Mouse (Mus musculus) lung, embryonic 16.5 days (tissue): Measurements from ENCODE around the gene Sgms1. TPM values are rescaled to one million over a fixed set of nuclear protein-coding genes. Genes with fewer than 3 reads are reported as not detected.
"Not testable (repeated sequence)": the region's sequence is repeated elsewhere in the genome, so short reads cannot be mapped to it uniquely, and the experiment has no call there.

ENCODE experiments used
- ATAC-seq: fragments of 200-750 bp; cut with Nextera tagmentation; 2 replicates; pipeline ENCODE4 v1.8.0; 2017; ENCODE audit warnings: low read depth, mild to moderate bottlenecking, moderate library complexity
- H3K27ac ChIP-seq: fragments of 300-500 bp; sonication (generic); 2 replicates; pipeline ENCODE4 v1.5.1; 2014; ENCODE audit warnings: mild to moderate bottlenecking, control low read depth, low read length
- H3K27me3 ChIP-seq: fragments of 300-500 bp; sonication (generic); 2 replicates; pipeline ENCODE4 v1.6.1; 2014; ENCODE audit warnings: low read depth, low read length, mixed read lengths; ENCODE audit not compliant: control insufficient read depth, insufficient read depth
- H3K36me3 ChIP-seq: fragments of 300-500 bp; sonication (generic); 2 replicates; pipeline ENCODE4 v1.6.1; 2014; ENCODE audit warnings: low read length; ENCODE audit not compliant: control insufficient read depth, insufficient read depth
- H3K4me1 ChIP-seq: fragments of 300-500 bp; sonication (generic); replicated peaks from 2 replicates; pipeline ENCODE4 v1.6.1; 2014; ENCODE audit warnings: low read length, mixed read lengths; ENCODE audit not compliant: control insufficient read depth, insufficient read depth
- H3K4me2 ChIP-seq: fragments of 300-500 bp; sonication (generic); 2 replicates; pipeline ENCODE4 v1.6.1; 2014; ENCODE audit warnings: low read depth, low read length, control low read depth
- H3K4me3 ChIP-seq: fragments of 300-500 bp; sonication (generic); 2 replicates; pipeline ENCODE4 v1.5.1; 2014; ENCODE audit warnings: mild to moderate bottlenecking, low read length, control low read depth
- H3K9ac ChIP-seq: fragments of 300-500 bp; sonication (generic); 2 replicates; pipeline ENCODE4 v1.6.1; 2014; ENCODE audit warnings: low read length, control low read depth
- H3K9me3 ChIP-seq: fragments of 300-500 bp; sonication (generic); 2 replicates; pipeline ENCODE4 v1.6.1; 2016; ENCODE audit warnings: low read length; ENCODE audit not compliant: control insufficient read depth
- WGBS: fragments of 180-500 bp; shearing (Covaris S2); extraction: QIAGEN DNeasy Blood & Tissue Kit; methylation state at CpG from one replicate; pipeline ENCODE4 v1.1.7; 2014; 5-methylcytosine and 5-hydroxymethylcytosine counted together
- polyA plus RNA-seq: library from polyadenylated mRNA; unstranded; fragments of >200 nt; fragmentation: Nextera tagmentation; extraction: Ambion mirVana; gene quantifications from 2 replicates; pipeline ENCODE4 v1.2.1, GENCODE M21; 2015

Sgms1 gene
- polyA plus RNA-seq, 1 experiment from 2014 or later: 63.3 TPM

DNA sequence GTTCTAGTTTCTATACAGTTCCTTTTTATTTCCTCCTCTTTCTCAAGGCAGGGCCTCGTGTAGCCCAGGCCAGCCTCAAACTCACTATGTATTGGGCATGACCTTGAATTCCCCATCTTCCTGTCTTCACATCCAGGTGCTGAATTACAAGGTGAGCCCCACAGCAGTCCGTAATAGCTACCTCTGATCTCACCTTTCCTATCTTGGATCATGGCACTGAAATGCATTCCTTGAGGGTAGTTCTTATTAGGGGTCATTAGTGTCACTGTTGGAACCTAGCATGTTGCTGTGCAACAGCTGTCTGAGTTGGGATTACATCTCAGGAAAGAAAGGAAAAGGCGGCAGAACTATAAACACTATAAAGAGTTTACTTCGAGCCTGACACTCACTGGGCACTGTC lies 25.9 kb downstream of the Sgms1 start:
- WGBS: 79% methylated on average over 4 of the region's 4 CpGs
- H3K9ac ChIP-seq: no peak overlapping the region
- peaks cover 7% of the 10 kb centered on the region for H3K4me1 ChIP-seq

DNA sequence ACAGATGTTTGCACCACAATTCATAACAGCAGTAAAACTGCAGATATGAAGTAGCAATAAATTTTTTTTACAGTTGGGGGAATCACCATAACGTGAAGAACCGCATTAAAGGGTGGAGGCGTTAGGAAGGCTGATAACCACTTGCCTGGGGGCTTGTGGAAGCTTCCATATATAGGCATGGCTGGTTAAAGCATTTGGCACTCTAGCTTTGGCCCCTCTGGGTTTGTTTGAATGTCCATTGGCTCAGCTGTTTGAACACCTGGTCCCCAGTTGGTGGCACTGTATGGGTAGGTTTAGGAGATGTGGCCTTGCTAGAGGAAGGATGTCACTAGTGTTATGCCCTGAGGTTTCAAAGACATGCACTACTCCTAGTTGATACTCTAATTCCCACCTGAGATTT lies 27.0 kb downstream of the Sgms1 start:
- Histone ChIP-seq H3K36me3 (no peaks in the 10 kb centered on the region), H3K27ac (no peak overlapping the region), H3K9me3 (no peaks in the 10 kb centered on the region), H3K27me3 (no peaks in the 10 kb centered on the region), H3K4me3 (no peak overlapping the region), H3K4me1 (peaks cover 9% of the 10 kb centered on the region), H3K4me2 (no peak overlapping the region), H3K9ac (no peak overlapping the region)
- 67% methylated on average over 3 of the region's 3 CpGs for WGBS
- ATAC-seq: no peak

More for the DNA sequence above, 25.9 kb downstream of the Sgms1 start:
- Histone ChIP-seq H3K36me3 (no peaks in the 10 kb centered on the region), H3K4me3 (no peak overlapping the region), H3K4me2 (no peak overlapping the region), H3K27me3 (no peaks in the 10 kb centered on the region), H3K9me3 (no peaks in the 10 kb centered on the region), H3K27ac (no peak overlapping the region)
- ATAC-seq: no peak

DNA sequence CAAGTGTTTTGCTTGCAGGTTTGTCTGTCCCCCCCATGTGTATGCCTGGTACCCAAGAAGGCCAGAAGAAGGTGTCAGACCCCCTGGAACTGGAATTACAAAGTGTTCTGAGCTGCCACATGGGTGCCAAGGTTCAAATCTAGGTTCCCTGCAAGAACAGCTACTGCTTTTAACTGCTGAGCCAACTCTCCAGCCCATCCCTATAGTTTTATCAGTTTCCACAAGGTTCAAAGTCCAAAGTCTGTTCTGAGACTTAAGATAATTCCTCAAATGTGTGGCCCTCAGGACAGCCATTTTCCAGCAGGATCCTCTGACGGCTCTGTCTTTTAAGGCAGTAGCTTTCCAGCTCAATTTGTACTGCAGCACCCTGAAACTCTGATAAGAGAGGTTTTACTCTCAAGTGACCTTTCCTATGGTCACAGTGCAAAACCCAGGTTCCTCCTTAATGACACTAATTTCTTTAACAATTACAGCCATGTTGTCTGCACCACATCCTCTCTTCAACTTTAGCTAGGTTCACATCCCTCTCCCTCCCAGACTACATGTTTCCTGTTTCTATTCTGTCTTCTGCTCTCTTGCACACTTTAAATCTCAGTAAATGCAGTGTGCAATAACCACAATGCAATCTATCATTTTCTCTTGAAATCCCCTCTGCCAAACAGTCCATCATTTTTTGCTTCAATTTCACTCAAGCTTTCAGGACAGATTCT lies 28.4 kb downstream of the Sgms1 start:
- H3K4me1 ChIP-seq: peaks cover 11% of the 10 kb centered on the region
- H3K9ac ChIP-seq: no peak overlapping the region
- H3K4me3 ChIP-seq: no peak overlapping the region
- no peak overlapping the region for H3K27ac ChIP-seq
- H3K36me3 ChIP-seq: no peaks in the 10 kb centered on the region
- ATAC-seq: no peak
- no peaks in the 10 kb centered on the region for H3K9me3 ChIP-seq
- WGBS: 57% methylated on average over 1 of the region's 1 CpGs
- H3K4me2 ChIP-seq: no peak overlapping the region
- H3K27me3 ChIP-seq: no peaks in the 10 kb centered on the region

DNA sequence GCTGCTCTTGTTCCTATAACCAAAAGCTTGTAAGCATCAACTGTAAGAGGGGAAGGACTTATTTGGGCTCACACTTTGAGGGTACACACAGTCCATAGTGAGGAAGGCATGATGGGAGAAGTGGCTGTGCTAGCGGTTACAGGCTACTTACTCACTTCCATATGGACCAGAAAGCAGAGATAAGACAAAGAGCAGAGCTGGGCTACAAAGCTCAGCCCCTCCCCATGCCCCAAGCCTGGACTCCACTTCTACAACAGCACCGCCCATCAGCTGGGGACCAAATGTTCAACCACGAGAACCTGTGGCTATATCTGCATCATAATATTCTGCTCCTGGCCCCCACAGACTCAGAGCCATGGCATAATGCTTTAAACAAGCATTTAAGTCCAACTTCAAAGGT lies 29.0 kb downstream of the Sgms1 start:
- Histone ChIP-seq H3K36me3 (no peaks in the 10 kb centered on the region), H3K9ac (no peak overlapping the region), H3K4me3 (no peak overlapping the region), H3K27me3 (no peaks in the 10 kb centered on the region), H3K9me3 (no peaks in the 10 kb centered on the region), H3K27ac (no peak overlapping the region), H3K4me2 (no peak overlapping the region), H3K4me1 (peaks cover 11% of the 10 kb centered on the region)
- no peak for ATAC-seq
- WGBS: 75% methylated on average over 3 of the region's 3 CpGs

DNA sequence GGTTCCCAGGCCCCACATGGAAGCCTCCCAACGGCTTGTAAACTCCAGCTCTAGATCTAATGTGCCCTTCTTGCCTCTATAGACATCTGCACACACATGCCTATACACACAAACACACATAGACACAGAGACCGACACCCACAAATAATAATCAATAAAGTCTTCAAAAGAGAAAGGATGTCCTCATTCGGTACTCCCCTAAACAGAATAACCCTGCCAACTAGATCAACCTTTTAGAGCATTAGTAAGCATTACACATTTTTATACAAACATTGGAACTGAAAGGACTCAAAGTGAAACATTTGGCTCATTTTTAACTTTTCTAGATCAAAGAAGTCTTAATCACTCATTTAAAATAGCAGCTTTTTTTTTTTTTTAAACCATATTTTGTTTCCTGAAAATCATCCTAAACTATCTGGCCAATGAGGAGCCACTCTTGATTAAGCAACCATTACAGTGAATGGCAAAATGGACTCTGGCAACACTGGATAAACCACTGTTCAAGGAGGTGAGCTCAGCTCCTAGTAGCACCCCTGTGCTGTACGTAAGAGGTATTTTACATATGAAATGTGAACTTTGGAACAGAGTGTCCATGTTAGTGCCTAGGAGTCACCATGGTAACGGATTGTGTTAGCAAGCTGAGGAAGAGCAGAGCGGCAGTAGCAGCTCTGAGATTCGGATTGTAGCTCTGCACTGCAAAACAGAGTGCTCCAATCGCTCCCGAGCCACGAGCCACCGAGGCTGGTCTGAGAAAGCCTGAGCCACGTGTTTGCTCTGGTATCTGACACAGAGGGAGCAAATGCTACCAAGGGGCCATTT lies 30.6 kb downstream of the Sgms1 start:
- Histone ChIP-seq H3K27me3 (no peaks in the 10 kb centered on the region), H3K9ac (no peak overlapping the region), H3K9me3 (no peaks in the 10 kb centered on the region), H3K27ac (no peak overlapping the region), H3K4me1 (peaks cover 11% of the 10 kb centered on the region), H3K4me3 (no peak overlapping the region), H3K4me2 (no peak overlapping the region), H3K36me3 (no peaks in the 10 kb centered on the region)
- peak; percentile 46 for ATAC-seq
- WGBS: 51% methylated on average over 12 of the region's 12 CpGs

DNA sequence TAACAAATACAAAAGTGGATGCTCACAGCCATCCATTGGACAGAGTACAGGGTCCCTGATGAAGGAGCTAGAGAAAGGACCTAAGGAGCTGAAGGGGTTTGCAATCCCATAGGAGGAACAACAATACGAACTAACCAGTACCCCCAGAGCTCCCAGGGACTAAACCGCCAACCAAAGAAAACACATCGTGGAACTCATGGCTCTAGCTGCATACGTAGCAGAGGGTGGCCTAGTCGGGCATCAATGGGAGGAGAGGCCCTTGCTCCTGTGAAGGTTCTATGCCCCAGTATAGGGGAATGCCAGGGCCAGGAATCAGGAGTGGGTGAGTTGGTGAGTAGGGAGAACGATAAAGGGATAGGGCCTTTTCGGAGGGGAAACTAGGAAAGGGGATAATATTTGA lies 31.5 kb downstream of the Sgms1 start:
- not testable (repeated sequence) for H3K27ac ChIP-seq, H3K27me3 ChIP-seq, H3K4me2 ChIP-seq, H3K9me3 ChIP-seq, ATAC-seq, H3K9ac ChIP-seq, H3K4me3 ChIP-seq, H3K36me3 ChIP-seq
- peaks cover 11% of the 10 kb centered on the region for H3K4me1 ChIP-seq
- WGBS: 92% methylated on average over 7 of the region's 7 CpGs

DNA sequence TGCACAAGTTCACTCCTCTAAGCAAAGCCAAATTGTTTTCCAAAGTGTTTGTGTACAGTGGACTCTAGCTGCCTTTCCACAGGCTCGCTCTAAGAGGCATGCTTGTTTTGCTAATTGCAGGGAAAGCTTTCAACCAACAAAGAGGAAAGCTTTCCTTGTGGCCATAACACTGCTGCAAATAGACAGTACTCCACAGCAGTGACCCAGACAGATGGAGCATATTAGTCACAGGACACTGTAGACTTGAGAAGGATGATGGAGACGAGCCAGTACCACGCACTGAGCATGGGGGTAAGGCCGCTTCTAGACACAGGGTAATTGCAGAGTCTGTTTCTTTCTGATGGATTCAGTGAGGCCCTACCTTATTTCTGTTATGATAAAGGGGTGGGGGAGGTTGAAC lies 33.3 kb downstream of the Sgms1 start:
- H3K27me3 ChIP-seq: no peaks in the 10 kb centered on the region
- no peaks in the 10 kb centered on the region for H3K36me3 ChIP-seq
- WGBS: 40% methylated on average over 4 of the region's 4 CpGs
- no peak overlapping the region for H3K4me2 ChIP-seq
- no peak overlapping the region for H3K4me3 ChIP-seq
- ATAC-seq: peak; percentile 87
- peak overlapping the region; percentile 64 for H3K27ac ChIP-seq
- no peak overlapping the region for H3K9ac ChIP-seq
- H3K4me1 ChIP-seq: peaks cover 9% of the 10 kb centered on the region
- H3K9me3 ChIP-seq: no peaks in the 10 kb centered on the region

DNA sequence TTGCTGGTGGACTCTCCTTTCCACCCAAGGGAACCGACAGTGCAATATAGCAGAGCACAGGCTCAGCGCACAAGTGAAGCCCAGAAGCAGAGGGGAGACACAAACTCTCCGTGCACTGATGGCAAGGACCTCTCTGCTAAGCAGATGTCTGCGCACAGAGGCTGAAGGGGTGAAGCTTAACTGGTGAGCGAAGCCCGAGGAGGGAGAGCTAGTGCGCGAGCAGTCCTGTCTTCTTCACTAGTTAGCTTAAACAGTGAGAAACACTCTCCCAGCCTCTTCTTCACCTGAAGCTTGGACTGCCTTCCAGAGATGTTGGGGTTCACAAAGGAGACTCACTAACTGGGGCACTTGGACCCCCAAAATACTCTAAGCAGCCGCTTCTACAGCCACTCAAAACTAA lies 36.1 kb downstream of the Sgms1 start:
- H3K9ac ChIP-seq: no peak overlapping the region
- no peaks in the 10 kb centered on the region for H3K27me3 ChIP-seq
- no peak overlapping the region for H3K4me2 ChIP-seq
- no peak for ATAC-seq
- 89% methylated on average over 9 of the region's 9 CpGs for WGBS
- no peak overlapping the region for H3K27ac ChIP-seq
- peaks cover 16% of the 10 kb centered on the region for H3K4me1 ChIP-seq
- H3K9me3 ChIP-seq: no peaks in the 10 kb centered on the region
- no peak overlapping the region for H3K4me3 ChIP-seq
- H3K36me3 ChIP-seq: no peaks in the 10 kb centered on the region

DNA sequence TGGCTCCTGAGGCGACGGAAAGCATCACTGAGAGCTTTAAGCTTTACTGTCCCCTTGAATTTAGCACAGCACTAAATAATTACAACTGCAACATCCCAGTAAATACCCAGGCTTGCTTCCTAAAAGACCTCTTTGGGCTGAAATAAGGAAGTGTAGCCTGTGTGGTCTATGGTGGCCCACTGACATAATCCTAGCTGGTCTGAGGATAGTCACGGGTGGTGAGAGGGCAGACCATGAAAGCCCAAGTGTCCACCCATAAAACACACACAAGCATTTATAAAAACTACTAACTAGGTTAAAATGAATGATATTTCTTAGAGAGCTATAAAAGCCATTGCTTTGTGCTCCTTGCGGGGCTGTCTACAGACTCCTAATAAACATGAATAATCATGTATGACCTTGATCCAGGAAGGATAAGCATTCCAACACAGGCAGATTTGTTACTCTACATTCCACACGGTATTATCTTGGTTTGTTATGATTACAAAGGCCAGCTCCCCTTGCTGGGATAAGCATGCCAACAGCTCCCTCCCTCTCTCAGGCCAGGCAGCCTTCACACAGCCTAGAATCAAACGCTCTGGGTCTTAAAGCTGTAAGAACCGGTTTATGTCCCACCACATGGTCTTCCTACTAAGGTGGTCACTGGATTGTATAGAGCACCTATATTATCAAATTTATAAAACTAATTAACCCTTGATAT lies 40.4 kb downstream of the Sgms1 start:
- H3K4me1 ChIP-seq: peaks cover 52% of the 10 kb centered on the region
- no peaks in the 10 kb centered on the region for H3K27me3 ChIP-seq
- ATAC-seq: peak; percentile 59
- WGBS: 39% methylated on average over 7 of the region's 7 CpGs
- H3K27ac ChIP-seq: peak overlapping the region; percentile 12; the same call in 1 of the 2 replicates
- H3K4me2 ChIP-seq: no peak overlapping the region
- H3K4me3 ChIP-seq: no peak overlapping the region
- H3K9ac ChIP-seq: no peak overlapping the region
- no peaks in the 10 kb centered on the region for H3K9me3 ChIP-seq
- no peaks in the 10 kb centered on the region for H3K36me3 ChIP-seq
